Mouse (Mus musculus) erythroblast, embryonic 14.5 days (primary cell): ENCODE results near the gene Grk3. TPM values are rescaled to one million over a fixed set of nuclear protein-coding genes. Genes with fewer than 3 reads are reported as not detected.

Source experiments
- H3K27me3 ChIP-seq: 2 replicates; pipeline ENCODE4 v1.6.1; 2012; ENCODE audit warnings: inconsistent platforms; ENCODE audit not compliant: control insufficient read depth
- H3K36me3 ChIP-seq: 2 replicates; pipeline ENCODE4 v1.6.1; 2012; ENCODE audit warnings: mild to moderate bottlenecking, inconsistent platforms; ENCODE audit not compliant: control insufficient read depth
- H3K4me1 ChIP-seq: 2 replicates; pipeline ENCODE4 v1.6.1; 2012; ENCODE audit warnings: inconsistent platforms; ENCODE audit not compliant: control insufficient read depth
- H3K4me3 ChIP-seq: replicated peaks from 2 replicates; pipeline ENCODE3; 2012; ENCODE audit warnings: moderate library complexity, mild to moderate bottlenecking, inconsistent platforms
- H3K9me3 ChIP-seq: 2 replicates; pipeline ENCODE4 v1.6.1; 2012; ENCODE audit warnings: low read length, inconsistent platforms, mixed read lengths; ENCODE audit not compliant: control insufficient read depth
- GATA1 ChIP-seq: IDR thresholded peaks from 2 replicates; pipeline ENCODE4 v1.6.1; 2012; ENCODE audit warnings: low read length, inconsistent platforms, mixed read lengths
- TAL1 ChIP-seq: IDR thresholded peaks from 3 replicates; pipeline ENCODE4 v1.6.1; 2012; ENCODE audit warnings: low read length, inconsistent platforms, mixed read lengths
- polyA plus RNA-seq: library from polyadenylated mRNA; stranded (reverse); fragments of >175 nt; gene quantifications from 2 replicates; pipeline ENCODE4 v1.2.3, GENCODE M21; 2012

Grk3 gene
- polyA plus RNA-seq, 1 experiment = under 0.01 TPM

DNA sequence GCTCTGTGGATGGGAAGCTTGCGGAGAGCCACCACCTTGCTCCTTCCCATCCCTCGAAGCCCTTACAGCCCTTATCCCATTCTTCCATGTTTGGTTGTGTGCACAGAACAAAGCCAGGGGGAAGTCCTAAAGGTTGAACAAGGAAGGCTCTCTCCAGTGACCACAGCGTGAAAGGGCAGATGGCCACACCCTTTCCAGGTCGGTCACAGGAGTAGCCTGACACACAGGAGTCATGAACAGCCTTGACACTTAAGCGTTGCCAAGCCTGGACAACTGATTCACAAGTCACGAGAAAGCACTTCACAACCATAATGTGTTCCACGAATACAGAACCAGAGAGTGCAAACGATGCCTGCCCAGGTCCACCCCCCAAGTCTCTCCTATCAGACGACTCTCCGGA is 3.7 kb downstream of the Grk3 start:
- H3K9me3 ChIP-seq = no peaks in the 10 kb centered on the region
- TF ChIP-seq GATA1 = no peak
- TF ChIP-seq TAL1 = no peak
- H3K4me3 ChIP-seq = no peak overlapping the region
- peaks cover 13% of the 10 kb centered on the region for H3K27me3 ChIP-seq
- H3K36me3 ChIP-seq = no peaks in the 10 kb centered on the region
- no peaks in the 10 kb centered on the region for H3K4me1 ChIP-seq

DNA sequence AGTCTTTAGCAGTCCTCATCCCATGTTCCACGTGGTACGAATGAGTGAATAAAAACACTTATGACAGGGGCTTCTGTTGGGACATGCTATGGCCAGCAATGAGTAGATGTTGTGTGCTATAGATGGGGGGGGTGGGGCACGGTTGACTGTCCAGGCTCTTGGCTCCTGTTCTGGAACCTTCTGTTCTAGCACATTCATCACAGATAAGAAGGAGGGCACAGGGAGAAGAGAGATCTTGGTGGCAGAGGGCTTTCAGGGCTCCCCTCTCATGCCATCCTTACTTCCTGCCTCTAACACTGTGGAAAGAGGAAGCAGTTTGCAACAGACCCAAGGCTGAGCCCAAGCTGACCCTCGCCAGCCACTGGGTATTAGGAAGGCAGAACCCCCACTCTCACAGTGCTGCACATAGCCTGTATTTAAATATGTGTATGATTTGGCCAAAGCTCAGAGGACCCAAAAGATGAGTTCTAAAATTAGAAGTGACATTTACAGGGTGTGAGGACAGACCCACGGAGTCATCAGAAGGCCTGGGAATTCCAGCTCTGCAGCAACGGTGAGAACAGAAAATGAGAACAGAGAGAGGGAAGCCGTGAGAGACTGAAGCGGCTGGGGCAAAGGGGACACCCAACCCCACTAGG is 6.3 kb downstream of the Grk3 start:
- no peaks in the 10 kb centered on the region for H3K36me3 ChIP-seq
- no peaks in the 10 kb centered on the region for H3K27me3 ChIP-seq
- no peak overlapping the region for H3K4me3 ChIP-seq
- no peaks in the 10 kb centered on the region for H3K9me3 ChIP-seq
- H3K4me1 ChIP-seq = no peaks in the 10 kb centered on the region
- TF ChIP-seq TAL1 = no peak
- no peak for TF ChIP-seq GATA1

DNA sequence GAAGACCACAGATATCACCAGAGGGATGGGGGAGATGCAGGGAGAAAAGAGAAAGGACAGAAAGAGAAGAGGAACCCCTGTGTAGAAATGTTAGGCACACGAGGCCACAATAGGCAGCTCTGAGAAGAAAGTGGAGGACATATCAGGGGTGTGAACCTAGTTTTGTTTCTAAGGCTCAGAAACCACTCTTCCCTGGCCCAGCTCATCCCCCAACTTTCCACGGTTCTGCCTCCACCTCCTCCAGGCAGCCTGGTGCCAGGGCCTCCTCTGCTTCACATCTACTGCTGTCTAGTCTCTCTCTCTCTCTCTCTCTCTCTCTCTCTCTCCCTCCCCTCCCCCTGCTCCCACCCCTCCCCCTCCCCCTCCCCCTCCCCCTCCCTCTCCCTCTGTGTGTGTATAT is 7.1 kb downstream of the Grk3 start:
- H3K27me3 ChIP-seq = no peaks in the 10 kb centered on the region
- H3K4me1 ChIP-seq = no peaks in the 10 kb centered on the region
- no peaks in the 10 kb centered on the region for H3K36me3 ChIP-seq
- no peak overlapping the region for H3K4me3 ChIP-seq
- TF ChIP-seq GATA1 (no peak), TAL1 (no peak)
- H3K9me3 ChIP-seq = no peaks in the 10 kb centered on the region

DNA sequence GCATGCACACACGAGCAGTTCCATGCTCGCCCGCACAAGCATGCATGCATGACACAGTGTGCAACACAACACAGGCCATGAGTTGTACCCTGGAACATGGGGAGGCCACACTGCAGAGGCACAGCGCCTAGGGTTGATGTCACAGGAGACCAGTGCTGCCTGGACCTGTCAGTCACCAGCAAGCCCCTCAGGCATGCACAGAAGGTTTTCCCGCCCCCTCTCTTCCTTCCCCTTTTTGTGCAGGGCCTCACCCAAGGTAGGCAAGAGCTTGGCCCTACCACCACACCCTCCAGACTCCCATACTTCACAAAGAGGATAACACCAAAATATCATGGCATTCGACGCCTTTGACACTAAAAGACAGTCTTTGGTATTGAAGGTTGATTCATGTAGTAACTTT is 8.6 kb downstream of the Grk3 start:
- Histone ChIP-seq H3K4me1 (no peaks in the 10 kb centered on the region), H3K4me3 (no peak overlapping the region), H3K36me3 (no peaks in the 10 kb centered on the region), H3K9me3 (no peaks in the 10 kb centered on the region), H3K27me3 (no peaks in the 10 kb centered on the region)
- TF ChIP-seq TAL1 = no peak

DNA sequence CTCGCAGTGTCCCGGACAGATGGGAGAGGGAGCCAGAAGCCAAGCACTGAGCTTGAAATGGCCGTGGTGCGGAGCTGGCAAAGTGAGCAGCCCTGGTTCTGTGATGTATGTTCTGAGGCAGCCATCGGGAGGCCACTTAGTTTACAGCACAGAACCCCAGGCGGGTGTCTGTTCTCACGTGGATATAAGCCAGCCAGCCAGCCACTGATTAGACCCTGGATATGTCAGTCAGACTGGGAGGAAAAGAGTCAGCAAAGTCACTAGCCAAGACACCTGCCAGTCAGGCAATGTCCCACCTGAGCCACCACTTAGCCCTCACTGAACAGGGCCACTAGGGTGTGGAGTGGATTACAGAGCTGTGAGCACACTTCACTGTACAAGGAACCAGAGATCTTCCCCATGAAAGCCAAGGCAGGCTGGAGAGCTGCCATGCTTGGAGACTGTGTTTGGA is 9.6 kb downstream of the Grk3 start:
- H3K9me3 ChIP-seq = peaks cover 2% of the 10 kb centered on the region; the same call in 1 of the 2 replicates
- no peaks in the 10 kb centered on the region for H3K27me3 ChIP-seq
- no peaks in the 10 kb centered on the region for H3K36me3 ChIP-seq
- H3K4me3 ChIP-seq = no peak overlapping the region
- TF ChIP-seq GATA1 = no peak
- no peaks in the 10 kb centered on the region; the same call in 1 of the 2 replicates for H3K4me1 ChIP-seq

DNA sequence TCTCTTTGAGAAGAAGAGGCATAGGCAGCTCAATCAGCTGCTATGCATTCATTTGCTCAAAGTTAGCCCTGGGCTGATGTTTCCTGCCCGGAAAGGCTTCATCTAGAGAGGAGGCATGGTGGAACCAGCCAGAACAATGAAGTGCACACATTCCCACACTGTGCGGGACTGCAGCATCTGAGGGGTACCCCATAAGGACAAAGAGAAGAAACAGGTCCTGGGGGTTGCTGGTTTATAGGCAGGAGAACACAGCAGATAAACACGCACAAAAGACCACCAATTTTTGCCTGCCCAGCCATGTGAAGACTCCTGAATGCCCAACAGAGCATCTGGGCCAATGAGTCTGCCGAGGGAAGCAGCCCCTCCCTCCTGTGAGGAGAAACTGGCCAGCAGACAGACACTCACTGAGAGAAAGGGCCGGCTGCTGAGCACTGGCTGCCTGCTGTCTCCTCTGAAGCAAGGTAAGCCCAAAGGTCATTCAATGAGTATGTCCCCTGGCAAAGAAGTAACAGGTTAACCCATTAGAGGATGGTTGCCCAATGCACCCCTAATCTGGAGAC is 12.7 kb downstream of the Grk3 start:
- no peak overlapping the region for H3K4me3 ChIP-seq
- no peaks in the 10 kb centered on the region for H3K27me3 ChIP-seq
- peaks cover 20% of the 10 kb centered on the region for H3K9me3 ChIP-seq
- H3K4me1 ChIP-seq = peaks cover 7% of the 10 kb centered on the region
- H3K36me3 ChIP-seq = no peaks in the 10 kb centered on the region
- TF ChIP-seq TAL1 = no peak
- no peak for TF ChIP-seq GATA1

DNA sequence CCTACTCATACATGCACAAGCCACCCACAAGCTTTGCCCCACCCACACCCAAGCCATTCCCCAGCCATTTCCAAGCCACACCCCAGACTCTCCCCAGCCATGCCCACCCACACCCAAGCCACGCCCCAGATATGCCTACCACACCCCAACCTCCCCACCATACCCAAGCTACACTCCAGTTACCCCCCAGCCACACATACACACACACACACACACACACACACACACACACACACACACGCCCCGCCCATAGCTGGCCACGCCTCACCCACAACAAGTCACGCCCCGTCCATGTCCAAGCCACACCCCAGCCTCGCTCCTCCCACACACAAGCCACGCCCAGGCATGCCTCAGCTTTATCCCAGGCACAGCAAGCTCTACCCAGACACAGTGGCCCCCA is 16.4 kb downstream of the Grk3 start:
- H3K9me3 ChIP-seq = peaks cover 25% of the 10 kb centered on the region
- H3K4me1 ChIP-seq = peaks cover 7% of the 10 kb centered on the region
- TF ChIP-seq TAL1 = no peak
- TF ChIP-seq GATA1 = no peak
- no peak overlapping the region for H3K4me3 ChIP-seq
- H3K36me3 ChIP-seq = no peaks in the 10 kb centered on the region; the same call in 1 of the 2 replicates
- H3K27me3 ChIP-seq = no peaks in the 10 kb centered on the region

DNA sequence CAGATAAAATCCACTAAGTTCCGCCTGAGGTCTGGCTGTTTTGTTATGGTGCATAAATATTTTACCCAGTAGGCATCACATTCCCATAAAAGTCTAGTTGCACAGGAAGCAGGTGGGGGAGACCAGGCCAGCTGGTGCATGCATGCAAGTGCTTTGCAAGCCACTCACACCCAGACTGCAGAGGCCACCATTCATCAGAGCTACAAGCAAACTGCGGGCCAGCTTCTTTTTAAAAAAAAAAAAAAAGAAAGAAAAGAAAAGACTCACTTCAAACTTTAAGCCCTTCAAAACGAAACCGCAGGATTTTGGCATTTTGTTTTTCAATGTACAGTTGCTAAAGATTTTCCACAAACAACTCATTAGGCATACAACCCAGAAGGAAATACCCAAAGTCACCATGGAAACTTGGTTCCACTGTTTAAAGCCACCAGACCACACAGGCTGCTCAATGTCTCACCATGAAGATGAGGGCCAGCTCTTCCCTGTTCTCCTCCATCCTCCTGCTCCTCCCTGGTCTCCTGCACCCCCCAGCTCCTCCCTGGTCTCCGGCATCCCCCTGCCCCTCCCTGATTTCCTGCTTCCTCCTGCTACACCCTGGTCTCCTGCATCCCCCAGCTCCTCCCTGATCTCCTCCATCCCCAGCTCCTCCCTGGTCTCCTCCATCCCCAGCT is 17.9 kb downstream of the Grk3 start:
- Histone ChIP-seq H3K4me3 (no peak overlapping the region), H3K4me1 (peaks cover 7% of the 10 kb centered on the region), H3K27me3 (no peaks in the 10 kb centered on the region), H3K36me3 (no peaks in the 10 kb centered on the region; the same call in 1 of the 2 replicates), H3K9me3 (peaks cover 25% of the 10 kb centered on the region)
- TF ChIP-seq GATA1 (no peak), TAL1 (no peak)

DNA sequence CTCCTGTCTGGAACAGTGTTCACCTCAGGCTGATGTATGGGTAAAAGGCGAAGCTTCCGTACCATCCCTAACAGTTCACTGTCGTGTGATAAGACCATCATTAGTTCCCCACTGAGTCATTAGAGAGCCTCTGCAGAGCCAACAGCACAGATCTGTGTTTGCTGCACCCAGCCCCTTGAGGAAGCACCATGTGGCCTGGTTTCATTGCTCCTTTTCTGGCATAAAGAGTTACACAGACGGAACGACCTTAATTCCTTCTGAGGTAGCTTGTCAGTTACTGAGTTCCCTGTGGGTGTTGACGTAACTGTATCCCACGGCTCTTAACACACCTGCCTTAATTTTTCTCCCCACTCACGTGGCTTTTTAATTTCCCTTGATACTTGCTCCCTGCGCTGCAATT is 24.3 kb downstream of the Grk3 start:
- Histone ChIP-seq H3K4me3 (no peak overlapping the region), H3K27me3 (no peaks in the 10 kb centered on the region), H3K36me3 (no peaks in the 10 kb centered on the region; the same call in 1 of the 2 replicates), H3K9me3 (peaks cover 4% of the 10 kb centered on the region), H3K4me1 (no peaks in the 10 kb centered on the region)
- TF ChIP-seq TAL1 = no peak
- TF ChIP-seq GATA1 = no peak
